Mouse (Mus musculus) cerebellum, adult 2 months (tissue): ENCODE results near the gene Dgkz.

Experiments
- CTCF ChIP-seq: fragments of 200-500 bp; IDR thresholded peaks from 2 replicates; pipeline ENCODE4 v1.5.1; 2011; ENCODE audit warnings: low read depth, mild to moderate bottlenecking, control low read depth, low read length, moderate library complexity, borderline replicate concordance; ENCODE audit not compliant: insufficient read depth
- POLR2A ChIP-seq: fragments of 200-500 bp; IDR thresholded peaks from 2 replicates; pipeline ENCODE4 v1.6.1; 2011; ENCODE audit warnings: low read length, control low read depth, borderline replicate concordance; ENCODE audit not compliant: insufficient read depth

GRCm38 (mm10) chr2:91960459-91960858, 15.2 kb downstream of the Dgkz start:
- TF ChIP-seq CTCF (no peak), POLR2A (no peak)
